In the genomic region with DNA sequence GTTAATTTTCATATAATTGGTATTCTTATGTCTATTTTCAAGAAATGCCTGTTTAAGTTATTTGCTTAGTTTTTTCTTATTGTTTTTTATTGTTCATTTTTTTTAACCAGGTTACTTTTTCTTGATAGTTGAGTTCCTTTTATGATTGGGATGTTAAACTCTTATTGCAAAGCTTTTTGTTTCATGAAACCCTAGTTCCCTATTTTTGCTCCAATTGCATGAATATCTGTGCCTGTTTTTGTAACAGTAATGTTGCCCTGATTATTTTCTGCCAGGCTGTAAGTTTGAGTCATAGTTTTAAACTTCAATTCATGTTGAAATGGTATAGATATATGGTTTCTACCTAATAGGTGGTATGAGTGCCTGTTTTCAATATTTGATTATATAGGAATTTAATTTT, we compare ENCODE assay signal across 35 mouse cellular contexts.
"Had no signal": no experiment of that assay in that cellular context is flagged by ENCODE, and none has a peak within 500 bp of the region (broad histone marks: within the 10 kb centered on the region; RNA-seq: fewer than 3 reads in every experiment).

No protein-coding gene starts in this region.

- H3K27me3 ChIP-seq: heart, embryonic 12.5 days; heart, embryonic 13.5 days; heart, embryonic 15.5 days; hindbrain, embryonic 12.5 days; hindbrain, embryonic 13.5 days; hindbrain, embryonic 15.5 days; intestine, embryonic 15.5 days; kidney, embryonic 15.5 days had no signal

- H3K4me2 ChIP-seq: heart, embryonic 11.5 days; heart, embryonic 12.5 days; heart, embryonic 13.5 days; heart, embryonic 15.5 days; hindbrain, embryonic 12.5 days; hindbrain, embryonic 13.5 days; hindbrain, embryonic 14.5 days; hindbrain, embryonic 15.5 days; intestine, embryonic 15.5 days; kidney, embryonic 15.5 days had no signal

- H3K9ac ChIP-seq: heart, embryonic 12.5 days; heart, embryonic 13.5 days; heart, embryonic 15.5 days; hindbrain, embryonic 12.5 days; hindbrain, embryonic 13.5 days; hindbrain, embryonic 14.5 days; hindbrain, embryonic 15.5 days; intestine, embryonic 15.5 days; kidney, embryonic 15.5 days had no signal

- H3K4me3 ChIP-seq: heart, embryonic 10.5 days; heart, embryonic 12.5 days; heart, embryonic 13.5 days; heart, embryonic 15.5 days; hindbrain, embryonic 10.5 days; hindbrain, embryonic 12.5 days; hindbrain, embryonic 13.5 days; hindbrain, embryonic 15.5 days; intestine, embryonic 15.5 days; kidney, embryonic 15.5 days; layer of hippocampus, adult 2 months had no signal

- H3K27ac ChIP-seq: heart, embryonic 10.5 days; heart, embryonic 13.5 days; heart, embryonic 15.5 days; hindbrain, embryonic 10.5 days; hindbrain, embryonic 12.5 days; hindbrain, embryonic 13.5 days; hindbrain, embryonic 14.5 days; hindbrain, embryonic 15.5 days; hindbrain, postnatal 0 days; intestine, embryonic 15.5 days; kidney, embryonic 15.5 days; kidney, postnatal 0 days; layer of hippocampus, adult 2 months had no signal

- H3K4me1 ChIP-seq: heart, embryonic 10.5 days; heart, embryonic 12.5 days; heart, embryonic 13.5 days; heart, embryonic 15.5 days; hindbrain, embryonic 10.5 days; hindbrain, embryonic 12.5 days; hindbrain, embryonic 13.5 days; hindbrain, embryonic 15.5 days; intestine, embryonic 15.5 days; kidney, embryonic 15.5 days had no signal

- H3K9me3 ChIP-seq: heart, embryonic 10.5 days; heart, embryonic 12.5 days; heart, embryonic 13.5 days; heart, embryonic 15.5 days; hindbrain, embryonic 10.5 days; hindbrain, embryonic 12.5 days; hindbrain, embryonic 13.5 days; hindbrain, embryonic 15.5 days; intestine, embryonic 15.5 days; kidney, embryonic 15.5 days had no signal

- H3K36me3 ChIP-seq: heart, embryonic 10.5 days; heart, embryonic 12.5 days; heart, embryonic 13.5 days; heart, embryonic 15.5 days; hindbrain, embryonic 10.5 days; hindbrain, embryonic 12.5 days; hindbrain, embryonic 13.5 days; hindbrain, embryonic 15.5 days; intestine, embryonic 15.5 days; kidney, embryonic 15.5 days had no signal

- DNase-seq: heart, postnatal 10 days; heart, postnatal 14 days; heart, postnatal 36 days; heart, postnatal 4 days; kidney, adult 11 months; kidney, adult 18-20 months; kidney, adult 2 months; kidney, adult 8-10 months; kidney, adult 9 months; kidney, postnatal 10 days; kidney, postnatal 14 days; kidney, postnatal 25 days; kidney, postnatal 36 days; kidney, postnatal 4 days; layer of hippocampus, adult 9-11 months; layer of hippocampus, postnatal 36 days had no signal

- ATAC-seq: hindbrain, embryonic 16.5 days; hindbrain, postnatal 0 days; inflammation-experienced regulatory T-cells, adult 6 months; intestine, embryonic 15.5 days; intestine, embryonic 16.5 days; intestine, postnatal 0 days had no signal
